Mouse (Mus musculus): ENCODE results near the gene St3gal3. TPM values are rescaled to one million over a fixed set of nuclear protein-coding genes. Genes with fewer than 3 reads are reported as not detected.

St3gal3 gene
- polyA plus RNA-seq, 1 experiment from 2014 or later: 15.7 TPM

DNA sequence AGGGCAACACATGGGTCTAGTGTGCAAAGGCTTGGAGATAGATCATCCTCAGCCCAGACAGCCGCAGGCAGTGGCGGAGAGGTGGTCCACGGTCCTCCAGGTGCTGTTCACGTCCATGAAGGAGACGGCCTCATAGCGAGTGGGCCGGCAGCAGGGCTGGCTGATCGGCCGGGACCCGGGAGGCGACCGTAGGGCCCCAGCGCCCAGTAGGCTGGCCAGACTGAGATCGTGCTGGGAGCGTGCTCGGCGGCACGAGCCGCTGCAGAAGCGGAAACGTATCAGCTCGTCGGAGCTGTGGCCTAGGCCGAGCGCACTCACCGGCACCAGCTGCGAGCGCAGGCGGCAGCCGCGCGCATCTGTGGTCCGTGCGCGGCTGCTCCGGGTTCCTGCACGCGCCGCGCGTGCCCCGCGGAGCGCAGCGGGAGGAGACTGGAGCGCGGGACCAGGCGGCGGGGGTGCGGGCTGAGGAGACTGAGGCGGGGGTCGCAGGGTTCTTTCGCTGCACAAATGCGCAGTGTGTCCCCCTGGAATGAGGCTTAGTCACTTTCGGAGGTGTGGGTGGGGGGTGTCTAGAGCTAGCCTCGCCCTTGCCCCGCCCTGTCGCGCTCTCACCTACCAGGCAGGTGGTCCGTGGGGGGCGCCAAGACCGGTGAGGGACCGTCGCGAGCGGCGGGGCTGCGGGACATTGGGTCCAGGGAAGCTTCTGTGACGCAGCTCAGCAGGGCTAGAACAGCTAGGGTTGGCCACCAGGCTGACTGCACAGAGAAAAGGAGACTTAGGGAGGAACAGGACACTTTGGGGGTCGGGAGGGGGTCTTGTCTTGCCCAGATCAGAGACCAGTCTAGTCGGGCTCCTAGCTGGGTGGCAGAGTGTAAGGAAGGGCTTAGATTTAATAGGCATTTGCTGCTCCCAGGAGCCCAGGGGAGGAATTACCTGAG lies 207.9 kb downstream of the St3gal3 start:
- Histone ChIP-seq H3K36me3 (ENCODE audit: inconsistent target) (no peaks in the 10 kb centered on the region), H3K79me2 (ENCODE audit: inconsistent target) (no peaks in the 10 kb centered on the region), H3K4me3 (ENCODE audit: inconsistent target) (no peak overlapping the region), H3K27ac (no peak overlapping the region)
- 8% methylated on average over 55 of the region's 71 CpGs for WGBS (ENCODE audit: missing documents)

DNA sequence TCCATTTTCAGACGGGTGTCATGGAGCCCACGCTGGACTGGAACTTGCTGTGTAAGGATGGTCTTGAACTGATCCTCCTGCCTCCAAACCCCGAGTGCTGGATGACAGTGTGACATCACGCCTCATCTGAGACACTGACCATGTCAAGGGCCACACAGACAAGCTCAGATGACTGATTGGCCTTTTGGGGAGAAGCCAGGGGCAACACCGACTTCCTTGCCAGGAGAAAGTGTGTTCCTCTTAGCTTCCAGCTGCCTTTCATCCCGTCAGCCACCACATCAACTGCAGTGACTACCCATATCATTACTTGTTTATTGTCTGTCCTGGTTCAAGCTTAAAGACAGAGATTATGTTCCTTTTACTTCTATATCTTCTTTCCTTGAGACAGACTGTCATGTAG lies 209.8 kb downstream of the St3gal3 start:
- no peaks in the 10 kb centered on the region for H3K36me3 ChIP-seq (ENCODE audit: inconsistent target)
- H3K27ac ChIP-seq: no peak overlapping the region
- H3K4me3 ChIP-seq (ENCODE audit: inconsistent target): no peak overlapping the region
- WGBS (ENCODE audit: missing documents): 43% methylated on average over 6 of the region's 6 CpGs
- H3K79me2 ChIP-seq (ENCODE audit: inconsistent target): no peaks in the 10 kb centered on the region

DNA sequence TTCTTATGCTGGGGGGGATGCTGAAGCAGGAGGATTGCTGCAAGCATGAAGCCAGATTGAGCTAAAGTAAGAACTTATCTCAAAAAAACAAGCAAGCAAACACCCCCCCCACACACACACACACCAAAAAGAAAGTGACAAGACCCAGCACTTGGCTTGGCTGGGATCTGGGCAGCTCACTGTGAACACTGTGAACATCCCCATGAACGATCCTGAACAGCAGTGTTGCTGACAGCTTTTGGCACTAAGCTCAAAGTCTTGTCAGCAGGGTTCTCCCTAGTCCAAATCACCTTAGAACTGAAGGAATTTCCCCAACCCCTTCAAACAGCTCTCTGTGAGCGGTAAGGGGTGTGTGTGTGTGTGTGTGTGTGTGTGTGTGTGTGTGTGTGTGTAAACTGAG lies 211.3 kb downstream of the St3gal3 start:
- no peaks in the 10 kb centered on the region for H3K79me2 ChIP-seq (ENCODE audit: inconsistent target)
- no peaks in the 10 kb centered on the region for H3K36me3 ChIP-seq (ENCODE audit: inconsistent target)
- H3K4me3 ChIP-seq (ENCODE audit: inconsistent target): no peak overlapping the region
- H3K27ac ChIP-seq: no peak overlapping the region
- whole genome bisulfite sequencing (ENCODE audit: missing documents): 100% methylated on average over 1 of the region's 2 CpGs

GRCm38 (mm10) chr4:117921358-117921757 lies 213.4 kb downstream of the St3gal3 start:
- 100% methylated on average over 2 of the region's 2 CpGs for WGBS (ENCODE audit: missing documents)
- no peak overlapping the region for H3K27ac ChIP-seq
- H3K4me3 ChIP-seq (ENCODE audit: inconsistent target): no peak overlapping the region
- no peaks in the 10 kb centered on the region for H3K36me3 ChIP-seq (ENCODE audit: inconsistent target)
- H3K79me2 ChIP-seq (ENCODE audit: inconsistent target): no peaks in the 10 kb centered on the region

DNA sequence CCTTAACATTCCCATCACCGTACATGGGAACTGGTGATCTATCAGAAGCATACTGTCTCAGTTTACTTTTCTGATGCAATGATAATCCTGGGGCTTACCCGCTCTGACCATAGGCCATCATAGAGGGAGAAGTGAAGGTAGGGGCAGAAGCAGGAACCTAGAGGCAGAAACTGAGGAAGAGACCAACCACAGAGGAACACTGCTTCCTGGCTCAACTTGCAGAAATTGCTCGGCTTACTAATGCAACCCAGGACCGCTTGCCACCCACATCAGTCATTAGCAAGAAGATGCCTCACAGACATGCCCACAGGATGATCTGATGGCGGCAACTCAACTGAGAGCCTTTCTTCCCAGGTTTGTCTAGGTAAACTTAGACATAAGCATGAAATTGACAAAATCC lies 216.0 kb downstream of the St3gal3 start:
- Histone ChIP-seq H3K27ac (peak overlapping the region; percentile 5), H3K4me3 (ENCODE audit: inconsistent target) (no peak overlapping the region), H3K36me3 (ENCODE audit: inconsistent target) (no peaks in the 10 kb centered on the region), H3K79me2 (ENCODE audit: inconsistent target) (peaks cover 10% of the 10 kb centered on the region)
- 10% methylated on average over 5 of the region's 5 CpGs for WGBS (ENCODE audit: missing documents)

DNA sequence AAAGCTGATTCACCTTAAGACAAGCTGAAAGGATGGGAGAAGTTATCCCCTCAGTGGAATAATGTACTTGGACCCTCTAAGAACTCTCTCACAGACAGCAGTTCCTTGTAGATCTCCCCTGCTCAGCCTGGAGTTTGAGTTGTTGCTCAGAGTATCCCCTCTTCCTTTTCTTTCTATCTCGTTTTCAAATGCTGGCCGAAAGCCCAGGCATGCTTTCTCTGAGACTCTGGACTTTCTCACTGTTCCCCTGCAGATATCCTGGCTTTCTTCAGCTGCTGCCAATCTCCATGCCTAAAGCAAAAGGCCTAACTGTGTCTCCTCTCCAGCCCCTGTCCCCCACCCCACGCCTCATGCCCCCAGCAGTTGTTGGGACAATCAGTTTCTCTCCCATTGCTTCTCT lies 216.5 kb downstream of the St3gal3 start:
- peaks cover 15% of the 10 kb centered on the region for H3K79me2 ChIP-seq (ENCODE audit: inconsistent target)
- H3K36me3 ChIP-seq (ENCODE audit: inconsistent target): no peaks in the 10 kb centered on the region
- no peak overlapping the region for H3K4me3 ChIP-seq (ENCODE audit: inconsistent target)
- H3K27ac ChIP-seq: peak overlapping the region; percentile 5
- 47% methylated on average over 3 of the region's 3 CpGs for WGBS (ENCODE audit: missing documents)

DNA sequence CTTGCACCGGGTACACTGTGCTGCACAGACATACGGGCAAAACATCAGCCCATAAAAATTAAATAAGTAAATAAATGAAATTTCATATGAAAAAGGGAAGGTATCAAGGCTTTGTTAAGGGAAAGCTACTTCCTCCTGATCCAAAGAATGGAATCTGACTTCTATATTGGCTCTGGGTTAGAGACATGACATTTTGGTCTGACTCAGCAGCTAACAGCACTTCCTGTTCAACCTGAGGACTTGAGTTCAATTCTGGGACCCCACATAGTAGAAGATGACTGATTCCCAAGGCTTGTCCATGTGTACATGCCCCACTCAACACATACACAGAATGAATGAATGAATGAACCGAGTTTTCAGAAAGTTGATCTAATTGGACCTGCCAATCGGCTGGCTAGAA lies 216.9 kb downstream of the St3gal3 start:
- no peaks in the 10 kb centered on the region for H3K36me3 ChIP-seq (ENCODE audit: inconsistent target)
- peak overlapping the region; percentile 80; the same call in 1 of the 2 replicates for H3K27ac ChIP-seq
- peaks cover 19% of the 10 kb centered on the region for H3K79me2 ChIP-seq (ENCODE audit: inconsistent target)
- H3K4me3 ChIP-seq (ENCODE audit: inconsistent target): no peak overlapping the region
- 95% methylated on average over 4 of the region's 4 CpGs for WGBS (ENCODE audit: missing documents)

DNA sequence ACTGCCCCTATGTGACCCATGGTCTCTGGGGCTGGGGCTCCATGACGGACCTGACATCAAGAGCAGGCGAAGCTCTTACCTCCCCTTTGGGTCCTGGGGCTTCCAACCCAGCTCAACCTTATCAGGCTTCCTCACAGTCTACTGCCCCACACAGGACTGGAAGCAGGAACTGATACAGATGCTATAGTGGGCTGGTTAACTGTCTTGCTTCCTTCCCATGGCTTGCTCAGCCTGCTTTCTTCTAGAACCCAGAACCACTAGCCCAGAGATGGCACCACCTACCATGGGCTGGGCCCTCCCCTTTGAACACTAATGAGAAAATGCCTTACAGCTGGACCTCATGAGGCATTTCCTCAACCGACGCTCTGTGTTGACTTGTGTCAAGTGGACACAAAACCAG lies 217.3 kb downstream of the St3gal3 start:
- WGBS (ENCODE audit: missing documents): 93% methylated on average over 4 of the region's 4 CpGs
- Histone ChIP-seq H3K27ac (peak overlapping the region; percentile 80), H3K36me3 (ENCODE audit: inconsistent target) (no peaks in the 10 kb centered on the region), H3K4me3 (ENCODE audit: inconsistent target) (no peak overlapping the region), H3K79me2 (ENCODE audit: inconsistent target) (peaks cover 23% of the 10 kb centered on the region)

- Histone ChIP-seq H3K4me3 (ENCODE audit: inconsistent target) (no peak overlapping the region; the same call in 1 of the 2 replicates), H3K79me2 (ENCODE audit: inconsistent target) (peaks cover 33% of the 10 kb centered on the region), H3K36me3 (ENCODE audit: inconsistent target) (peaks cover 7% of the 10 kb centered on the region; the same call in 1 of the 2 replicates), H3K27ac (peak overlapping the region; percentile 80)
- WGBS (ENCODE audit: missing documents): 27% methylated on average over 5 of the region's 5 CpGs
Observed at GRCm38 (mm10) chr4:117916386-117916785, 218.3 kb downstream of the St3gal3 start.

GRCm38 (mm10) chr4:117915489-117916105 lies 219.1 kb downstream of the St3gal3 start:
- peak overlapping the region; percentile 97 for H3K4me3 ChIP-seq (ENCODE audit: inconsistent target)
- 0% methylated on average over 19 of the region's 19 CpGs for WGBS (ENCODE audit: missing documents)
- peak overlapping the region; percentile 80 for H3K27ac ChIP-seq
- peaks cover 41% of the 10 kb centered on the region for H3K79me2 ChIP-seq (ENCODE audit: inconsistent target)
- peaks cover 9% of the 10 kb centered on the region for H3K36me3 ChIP-seq (ENCODE audit: inconsistent target)

GRCm38 (mm10) chr4:117914591-117915442 lies 219.9 kb downstream of the St3gal3 start, which contains the start of gene Ipo13:
Ipo13 (minus strand) TSS chr4:117914999.
- peaks cover 9% of the 10 kb centered on the region for H3K36me3 ChIP-seq (ENCODE audit: inconsistent target)
- H3K27ac ChIP-seq: peak within 1 kb of the TSS; percentile 80
- peak within 1 kb of the TSS; percentile 97 for H3K4me3 ChIP-seq (ENCODE audit: inconsistent target)
- H3K79me2 ChIP-seq (ENCODE audit: inconsistent target): peaks cover 42% of the 10 kb centered on the region
- WGBS (ENCODE audit: missing documents): 0% methylated on average over 61 of the region's 61 CpGs

DNA sequence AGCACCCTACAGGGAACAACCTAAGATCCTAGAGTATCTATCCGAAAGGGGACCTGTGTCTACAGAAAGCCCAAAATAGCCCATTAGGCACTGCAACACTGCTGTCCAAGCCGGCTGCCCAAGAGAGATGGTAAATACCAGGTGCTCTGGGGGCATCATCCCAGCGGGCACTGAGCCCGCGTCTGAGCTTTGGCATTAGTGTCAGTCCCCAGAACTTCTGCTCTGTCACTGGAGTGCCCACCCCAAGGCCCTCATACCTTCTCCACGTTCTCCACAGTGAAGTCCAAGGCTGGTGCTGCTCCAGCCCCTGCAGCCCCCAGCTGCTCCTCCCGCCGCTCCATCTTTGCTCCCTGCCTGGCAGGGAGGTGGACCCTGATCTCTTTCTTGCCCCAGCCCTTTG lies 220.7 kb downstream of the St3gal3 start:
- Histone ChIP-seq H3K79me2 (ENCODE audit: inconsistent target) (peaks cover 48% of the 10 kb centered on the region), H3K27ac (peak overlapping the region; percentile 80; the same call in 1 of the 2 replicates), H3K4me3 (ENCODE audit: inconsistent target) (peak overlapping the region; percentile 97), H3K36me3 (ENCODE audit: inconsistent target) (peaks cover 9% of the 10 kb centered on the region)
- WGBS (ENCODE audit: missing documents): 25% methylated on average over 8 of the region's 8 CpGs

- Histone ChIP-seq H3K4me3 (ENCODE audit: inconsistent target) (no peak overlapping the region), H3K27ac (no peak overlapping the region), H3K36me3 (ENCODE audit: inconsistent target) (peaks cover 9% of the 10 kb centered on the region), H3K79me2 (ENCODE audit: inconsistent target) (peaks cover 52% of the 10 kb centered on the region)
- 83% methylated on average over 3 of the region's 3 CpGs for WGBS (ENCODE audit: missing documents)
Observed at GRCm38 (mm10) chr4:117913421-117913820, 221.3 kb downstream of the St3gal3 start.

- peaks cover 9% of the 10 kb centered on the region for H3K36me3 ChIP-seq (ENCODE audit: inconsistent target)
- no peak overlapping the region for H3K4me3 ChIP-seq (ENCODE audit: inconsistent target)
- no peak overlapping the region for H3K27ac ChIP-seq
- H3K79me2 ChIP-seq (ENCODE audit: inconsistent target): peaks cover 54% of the 10 kb centered on the region
- WGBS (ENCODE audit: missing documents): 94% methylated on average over 7 of the region's 7 CpGs
Observed at GRCm38 (mm10) chr4:117912685-117913273, 221.9 kb downstream of the St3gal3 start.
